Mouse (Mus musculus): ENCODE results near the gene Rspo4.

Gene Rspo4

GRCm38 (mm10) chr2:151842648-151843226 lies at the start of gene Rspo4:
Rspo4 (plus strand) TSS chr2:151842927.
- DNase-seq = no peak

GRCm38 (mm10) chr2:151815586-151815985 lies 27.1 kb upstream of the Rspo4 start:
- DNase-seq = no peak

- no peak for DNase-seq
These were observed 19.6 kb downstream of the Rspo4 start for GRCm38 (mm10) chr2:151862257-151862810.

GRCm38 (mm10) chr2:151864941-151865340 lies 22.2 kb downstream of the Rspo4 start:
- DNase-seq = no peak

- peak; percentile 76 for DNase-seq
These were observed 23.8 kb downstream of the Rspo4 start for GRCm38 (mm10) chr2:151866487-151866886.

- DNase-seq = no peak
These were observed 25.5 kb downstream of the Rspo4 start for GRCm38 (mm10) chr2:151868196-151868595.

GRCm38 (mm10) chr2:151874551-151874950 lies 31.8 kb downstream of the Rspo4 start:
- DNase-seq = peak; percentile 60

GRCm38 (mm10) chr2:151876012-151876485 lies 33.3 kb downstream of the Rspo4 start:
- DNase-seq = peak; percentile 44

GRCm38 (mm10) chr2:151878645-151879044 lies 35.9 kb downstream of the Rspo4 start:
- no peak for DNase-seq

GRCm38 (mm10) chr2:151879760-151880159 lies 37.0 kb downstream of the Rspo4 start:
- no peak for DNase-seq

- peak; percentile 38 for DNase-seq
These were observed 48.3 kb downstream of the Rspo4 start for GRCm38 (mm10) chr2:151891031-151891430.

- no peak for DNase-seq
These were observed 50.5 kb downstream of the Rspo4 start for GRCm38 (mm10) chr2:151893122-151893774.

- no peak for DNase-seq
These were observed 51.7 kb downstream of the Rspo4 start for GRCm38 (mm10) chr2:151894209-151894980.

GRCm38 (mm10) chr2:151895911-151896310 lies 53.2 kb downstream of the Rspo4 start:
- no peak for DNase-seq

GRCm38 (mm10) chr2:151898106-151898505 lies 55.4 kb downstream of the Rspo4 start:
- DNase-seq = no peak

GRCm38 (mm10) chr2:151900845-151901244 lies 58.1 kb downstream of the Rspo4 start:
- DNase-seq = no peak

- DNase-seq = no peak
These were observed 60.5 kb downstream of the Rspo4 start for GRCm38 (mm10) chr2:151903267-151903666.

GRCm38 (mm10) chr2:151903933-151904332 lies 61.2 kb downstream of the Rspo4 start:
- DNase-seq = no peak

GRCm38 (mm10) chr2:151904636-151905035 lies 61.9 kb downstream of the Rspo4 start:
- no peak for DNase-seq

GRCm38 (mm10) chr2:151907020-151907419 lies 64.3 kb downstream of the Rspo4 start:
- no peak for DNase-seq

- DNase-seq = no peak
These were observed 66.7 kb downstream of the Rspo4 start for GRCm38 (mm10) chr2:151909386-151909785.

GRCm38 (mm10) chr2:151910498-151910897 lies 67.8 kb downstream of the Rspo4 start:
- no peak for DNase-seq

- DNase-seq = no peak
These were observed 68.3 kb downstream of the Rspo4 start, which contains the start of gene Angpt4 for GRCm38 (mm10) chr2:151910919-151911500. Angpt4 (plus strand) TSS chr2:151911210.

All from right cerebral cortex, postnatal 14 days (tissue).